Mouse (Mus musculus) heart, adult 8-10 months (tissue): Measurements from ENCODE around the gene Nup153. TPM values are rescaled to one million over a fixed set of nuclear protein-coding genes. Genes with fewer than 3 reads are reported as not detected.

Source experiments
- DNase-seq: peaks from one replicate; pipeline ENCODE4 v3.0.0; 2022; ENCODE audit warnings: low spot score
- total RNA-seq, 4 experiments: library from RNA; stranded (reverse); gene quantifications; 2 replicates each; pipeline ENCODE4 v1.2.4; 2022

The Nup153 gene
- 10 to 100 TPM; 29.5 to 40.6 (median 36.0) TPM for total RNA-seq

GRCm38 (mm10) chr13:46727837-46728268 lies at the start of gene Nup153:
Gene Nup153 (minus strand): TSS chr13:46727940.
- DNase-seq = peak; percentile 100

- no peak for DNase-seq
Measured at GRCm38 (mm10) chr13:46777461-46777860, 49.7 kb upstream of the Nup153 start.

GRCm38 (mm10) chr13:46776636-46777305 lies 49.0 kb upstream of the Nup153 start:
- DNase-seq = no peak

GRCm38 (mm10) chr13:46774998-46775397 lies 47.3 kb upstream of the Nup153 start:
- DNase-seq = no peak

GRCm38 (mm10) chr13:46772581-46772980 lies 44.8 kb upstream of the Nup153 start:
- no peak for DNase-seq

- DNase-seq = no peak
Measured at GRCm38 (mm10) chr13:46765361-46765760, 37.6 kb upstream of the Nup153 start.

- no peak for DNase-seq
Measured at GRCm38 (mm10) chr13:46763210-46763609, 35.5 kb upstream of the Nup153 start.

- no peak for DNase-seq
Measured at GRCm38 (mm10) chr13:46760921-46761320, 33.2 kb upstream of the Nup153 start.

GRCm38 (mm10) chr13:46759281-46759809 lies 31.6 kb upstream of the Nup153 start:
- DNase-seq = no peak

- no peak for DNase-seq
Measured at GRCm38 (mm10) chr13:46758627-46759026, 30.9 kb upstream of the Nup153 start.

GRCm38 (mm10) chr13:46757946-46758345 lies 30.2 kb upstream of the Nup153 start:
- no peak for DNase-seq

- no peak for DNase-seq
Measured at GRCm38 (mm10) chr13:46753294-46753693, 25.6 kb upstream of the Nup153 start.

GRCm38 (mm10) chr13:46752566-46753229 lies 25.0 kb upstream of the Nup153 start:
- no peak for DNase-seq

GRCm38 (mm10) chr13:46748138-46748873 lies 20.6 kb upstream of the Nup153 start:
- no peak for DNase-seq

GRCm38 (mm10) chr13:46743821-46744220 lies 16.1 kb upstream of the Nup153 start:
- no peak for DNase-seq

GRCm38 (mm10) chr13:46742367-46742766 lies 14.6 kb upstream of the Nup153 start:
- no peak for DNase-seq

GRCm38 (mm10) chr13:46739426-46739825 lies 11.7 kb upstream of the Nup153 start:
- no peak for DNase-seq

- no peak for DNase-seq
Measured at GRCm38 (mm10) chr13:46737482-46737881, 9.7 kb upstream of the Nup153 start.

- DNase-seq = no peak
Measured at GRCm38 (mm10) chr13:46736479-46736865, 8.7 kb upstream of the Nup153 start.

- DNase-seq = peak; percentile 65
Measured at GRCm38 (mm10) chr13:46735808-46736478, 8.2 kb upstream of the Nup153 start.

- DNase-seq = peak; percentile 10
Measured at GRCm38 (mm10) chr13:46735219-46735807, 7.6 kb upstream of the Nup153 start.
